Mouse (Mus musculus) ES-Bruce4 (cell line): ENCODE measurements around the gene Atxn2l.

Experiments
- CTCF ChIP-seq: IDR thresholded peaks from one replicate; pipeline ENCODE4 v1.8.1; 2011; ENCODE audit warnings: low read depth, low read length
- EP300 ChIP-seq: IDR thresholded peaks from 2 replicates; pipeline ENCODE4 v1.6.1; 2011; ENCODE audit warnings: low read depth, low read length; ENCODE audit not compliant: insufficient read depth
- POLR2A ChIP-seq: IDR thresholded peaks from one replicate; pipeline ENCODE4 v1.8.1; 2011; ENCODE audit warnings: low read length; ENCODE audit not compliant: insufficient read depth

- no peak for TF ChIP-seq POLR2A
- TF ChIP-seq CTCF: no peak
- no peak for TF ChIP-seq EP300
These were observed 3.8 kb downstream of the Atxn2l start for GRCm38 (mm10) chr7:126499416-126499815.
